Mouse (Mus musculus): ENCODE measurements around the gene Il1r2.

The Il1r2 gene

DNA sequence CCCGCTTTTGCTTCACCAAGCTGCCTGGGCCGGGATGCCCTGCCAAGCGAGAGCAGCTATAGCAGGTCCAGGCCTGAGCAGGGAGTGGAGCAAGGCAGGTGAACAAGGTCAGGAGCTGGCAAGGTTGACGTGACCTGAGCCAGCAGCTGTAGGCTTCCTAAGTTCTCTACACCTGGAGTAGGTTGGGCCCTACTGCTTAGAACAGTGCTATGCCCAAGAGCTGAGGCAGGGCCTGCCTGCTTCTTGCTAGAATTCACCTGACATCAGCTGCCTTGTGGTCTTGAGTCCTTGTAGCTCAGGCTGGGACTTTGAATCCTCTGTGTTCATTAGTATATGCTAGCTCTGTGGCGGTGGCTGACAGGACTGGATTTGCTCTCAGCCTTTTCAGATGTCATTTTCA is at the start of gene Il1r2:
Il1r2 (plus strand) TSS at position 301 of the 400 bp plus-strand sequence.
- DNase-seq (ENCODE audit: low read depth in 2 of 2, low spot score in 2 of 2), result no peak

DNA sequence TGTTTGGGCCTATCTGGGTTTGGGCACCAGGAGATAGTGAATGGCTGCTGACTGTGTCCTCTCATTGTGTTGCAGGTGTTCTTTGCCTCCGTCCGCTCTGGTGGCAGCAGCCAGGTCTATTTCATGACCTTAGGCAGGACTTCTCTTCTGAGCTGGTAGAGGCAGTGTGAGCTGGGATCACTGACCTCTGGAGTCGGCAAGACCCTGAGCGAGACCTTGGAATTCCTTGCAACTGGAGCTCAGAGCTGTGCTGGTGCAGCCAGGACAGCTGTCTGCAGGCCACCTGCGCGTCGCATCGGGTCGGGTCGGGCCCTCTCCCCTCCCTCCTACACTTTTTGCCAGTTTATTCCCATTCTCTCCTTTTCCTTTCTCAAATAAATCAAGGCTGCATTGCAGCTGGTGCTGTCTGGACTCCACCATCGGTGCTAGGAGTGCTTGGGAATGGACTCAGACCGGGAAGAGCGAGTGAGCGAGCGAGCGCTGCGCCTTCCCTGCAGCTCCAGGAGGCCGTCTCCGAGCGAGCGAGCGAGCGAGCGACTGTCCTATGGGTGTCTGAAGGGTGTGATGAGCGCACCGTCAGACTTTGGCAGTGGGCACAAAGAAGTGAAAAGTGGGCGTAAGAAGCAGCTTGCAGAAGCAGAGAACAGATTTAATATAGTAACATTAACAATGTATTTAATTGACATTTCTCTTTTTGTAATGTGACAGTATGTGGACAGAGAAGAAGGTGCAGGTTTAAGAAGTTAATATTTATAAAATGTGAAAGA is 49.1 kb upstream of the Il1r2 start:
- DNase-seq (ENCODE audit: low read depth in 2 of 2, low spot score in 2 of 2), result no peak

DNA sequence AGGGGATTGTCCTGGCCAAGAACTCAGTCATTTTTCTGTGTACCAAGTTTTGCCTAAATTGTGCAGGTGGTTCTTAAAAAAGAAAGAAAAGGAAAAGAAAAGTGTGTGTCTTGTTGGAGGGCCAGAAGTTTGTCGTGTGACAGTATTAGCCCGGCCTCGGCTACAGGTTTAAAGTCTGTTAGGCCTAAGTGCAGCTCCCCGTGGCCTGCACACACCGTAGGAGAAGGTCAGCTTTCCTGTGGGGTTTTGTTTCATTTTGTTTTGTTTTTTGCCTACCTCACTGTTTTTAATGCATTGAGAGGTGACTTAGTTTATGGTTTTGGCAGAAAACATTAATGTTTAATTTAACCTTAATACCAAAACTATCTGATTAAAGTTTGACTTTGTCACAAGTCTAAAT is 48.5 kb upstream of the Il1r2 start:
- DNase-seq (ENCODE audit: low read depth in 2 of 2, low spot score in 2 of 2), result no peak

DNA sequence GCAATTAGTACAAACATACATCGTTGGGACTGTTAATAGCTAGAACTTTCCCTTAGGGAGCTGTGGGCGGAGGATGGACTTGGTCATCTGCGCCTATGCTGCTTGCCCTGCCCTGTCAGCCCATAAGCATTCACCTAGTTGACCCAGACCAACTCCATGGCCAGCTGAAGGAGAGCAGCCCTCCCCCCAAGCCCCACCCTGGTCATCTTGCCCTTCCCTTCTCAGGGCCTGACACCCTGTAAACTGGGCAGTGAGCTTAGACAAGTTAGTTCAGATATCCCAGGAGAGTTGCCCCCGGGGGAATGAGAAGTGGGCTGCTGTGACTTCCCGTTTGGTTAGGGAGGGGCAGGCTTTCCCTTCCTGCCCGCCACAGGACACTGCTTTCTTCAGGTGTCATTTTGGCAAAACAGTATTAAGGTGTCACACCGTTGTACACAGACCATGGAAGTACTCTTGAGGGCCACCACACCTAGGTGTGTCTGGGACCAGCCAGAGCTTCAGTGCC is 46.7 kb upstream of the Il1r2 start:
- no peak for DNase-seq (ENCODE audit: low read depth in 2 of 2, low spot score in 2 of 2)

DNA sequence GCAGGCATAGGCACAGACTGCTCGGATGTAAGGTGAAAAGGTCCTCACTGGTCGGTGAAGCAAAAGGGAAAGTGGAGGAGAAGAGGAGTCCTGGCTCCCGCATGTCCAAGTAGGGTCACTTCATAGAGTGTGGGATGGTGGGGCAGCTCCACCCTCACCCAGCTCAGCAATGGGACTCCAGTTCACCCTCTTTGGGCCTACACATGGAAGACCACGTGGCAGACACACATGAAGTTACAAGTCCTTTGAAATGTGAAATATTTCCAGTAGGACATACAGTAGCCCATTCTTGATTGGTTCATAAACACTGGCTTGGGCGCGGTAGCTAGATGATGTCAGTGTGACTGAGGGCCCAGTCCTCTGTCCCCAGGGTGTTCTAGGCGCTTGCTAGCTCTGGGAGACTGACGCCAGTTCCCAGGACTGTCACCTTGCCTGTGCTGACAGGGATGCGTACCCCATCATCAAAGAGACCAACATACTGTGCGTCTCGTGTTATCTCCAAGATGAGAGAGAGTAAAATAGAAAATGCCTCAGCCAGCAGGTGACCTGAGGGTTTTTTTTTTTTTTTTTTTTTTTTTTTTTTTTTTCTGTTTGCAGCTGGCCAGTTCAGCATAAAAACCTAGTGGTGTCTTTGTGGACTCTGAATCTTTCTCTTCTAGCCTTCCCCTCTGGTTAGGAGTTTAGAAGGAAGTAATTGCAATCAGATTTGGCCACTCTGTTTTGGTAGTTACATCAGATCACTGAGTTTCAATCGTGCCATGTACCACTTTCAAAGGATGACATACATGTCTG is 45.5 kb upstream of the Il1r2 start:
- no peak for DNase-seq (ENCODE audit: low read depth in 2 of 2, low spot score in 2 of 2)

DNA sequence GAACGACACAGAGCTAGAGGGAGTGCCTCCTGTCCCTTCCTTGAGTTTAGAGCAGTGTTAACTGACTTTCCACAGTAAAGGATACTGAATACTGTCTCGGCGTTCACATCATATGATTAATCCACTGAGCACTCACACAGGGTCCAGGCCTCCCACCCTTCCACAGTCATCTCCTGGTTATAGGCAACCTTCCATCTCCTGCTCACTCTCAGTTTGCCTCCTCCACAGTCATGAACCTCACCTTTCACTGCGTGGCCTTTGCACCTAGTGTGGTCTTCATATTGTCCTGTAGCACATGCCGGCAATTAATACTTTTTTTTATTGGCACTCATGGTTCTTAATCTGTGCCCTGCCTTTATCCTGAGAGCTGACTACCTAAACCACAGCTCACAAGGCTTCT is 44.3 kb upstream of the Il1r2 start:
- no peak for DNase-seq (ENCODE audit: low read depth in 2 of 2, low spot score in 2 of 2)

DNA sequence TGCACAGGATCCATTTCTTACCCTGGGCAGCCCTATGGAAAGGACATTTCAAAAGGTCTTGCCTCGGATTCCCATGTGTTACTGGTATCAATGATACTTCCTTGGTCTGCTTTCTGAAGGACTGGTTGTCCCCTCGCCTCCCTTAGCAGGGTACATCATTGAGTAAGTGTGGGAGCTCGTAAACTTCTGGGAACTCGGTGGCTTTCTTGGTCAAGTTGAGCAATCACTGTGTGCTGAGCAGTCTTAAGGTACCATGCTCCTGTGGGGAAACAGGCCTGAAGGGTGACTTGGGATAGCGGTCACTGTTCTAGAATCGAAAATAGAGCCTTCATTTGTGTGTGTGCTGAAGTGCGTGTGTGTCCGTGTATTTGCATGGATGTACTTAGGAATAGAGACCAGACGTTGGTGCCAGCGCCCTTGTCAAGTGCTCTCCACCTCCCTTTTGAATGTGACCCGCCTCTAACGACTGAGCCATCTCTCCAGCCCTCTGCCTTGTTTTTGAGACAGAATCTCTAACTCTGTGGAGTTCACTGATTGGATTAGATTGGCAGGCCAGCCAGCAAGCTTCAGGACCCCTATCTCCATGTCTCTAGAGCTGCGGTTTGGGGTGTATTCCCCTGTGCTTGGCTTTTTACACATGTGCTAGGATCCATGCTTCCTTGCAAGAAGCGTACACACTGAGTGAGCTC is 43.4 kb upstream of the Il1r2 start:
- no peak for DNase-seq (ENCODE audit: low read depth in 2 of 2, low spot score in 2 of 2)

DNA sequence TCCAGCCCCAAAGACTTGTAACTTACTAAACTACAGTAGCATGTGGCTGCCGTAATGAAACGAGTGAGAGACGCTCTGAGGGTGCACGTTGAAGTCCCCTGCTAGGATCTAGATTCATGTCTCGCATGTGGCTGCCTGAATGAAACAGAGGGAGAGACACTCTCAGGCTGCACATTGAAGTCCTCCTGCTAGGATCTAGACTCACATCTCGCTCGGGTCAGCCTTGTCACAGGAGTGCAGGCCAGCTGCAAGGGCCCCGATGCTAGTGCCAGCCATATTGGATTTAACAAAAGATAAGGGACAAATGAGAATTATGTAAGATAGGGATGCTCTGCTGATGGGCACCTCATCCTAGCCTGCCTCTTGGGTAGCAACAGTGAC is 42.9 kb upstream of the Il1r2 start:
- no peak for DNase-seq (ENCODE audit: low read depth in 2 of 2, low spot score in 2 of 2)

DNA sequence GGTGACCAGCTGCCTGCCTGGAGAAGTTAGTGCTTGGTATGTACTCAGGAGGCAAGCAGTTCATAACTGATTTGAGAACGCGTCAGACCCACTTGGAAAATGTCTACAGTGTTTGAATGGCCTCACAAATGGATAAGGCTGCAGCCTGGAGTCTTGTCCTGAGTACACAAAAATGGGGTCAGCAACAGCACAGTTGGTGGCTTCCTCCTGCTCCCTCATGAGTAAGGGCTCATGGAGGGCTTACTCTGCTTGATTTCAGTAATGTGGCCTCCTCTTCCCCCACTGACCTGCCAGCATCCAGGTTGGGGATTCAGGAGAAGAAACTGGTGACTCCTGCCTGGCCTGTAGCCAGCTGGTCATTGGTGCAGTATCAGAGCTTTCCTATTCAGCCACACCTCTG is 42.3 kb upstream of the Il1r2 start:
- DNase-seq (ENCODE audit: low read depth in 2 of 2, low spot score in 2 of 2), result no peak

DNA sequence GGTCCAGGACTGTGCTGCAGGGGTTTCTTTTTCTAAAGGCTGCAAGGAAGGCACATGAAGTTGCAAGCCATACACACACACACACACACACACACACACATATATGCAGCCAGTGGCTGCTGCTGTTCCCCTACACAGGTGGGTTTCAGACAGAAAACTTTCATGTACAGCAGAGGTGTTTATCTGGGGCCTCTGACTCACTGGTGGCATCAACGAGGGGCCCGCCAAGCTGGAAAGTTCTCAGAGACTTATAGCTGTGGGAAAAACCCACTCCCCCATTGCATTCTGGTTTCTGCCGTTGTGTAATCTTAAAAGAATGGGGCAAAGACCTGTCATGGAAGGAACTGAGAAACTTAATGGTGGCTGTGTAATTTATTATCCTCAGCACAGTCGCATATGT is 40.6 kb upstream of the Il1r2 start:
- DNase-seq (ENCODE audit: low read depth in 2 of 2, low spot score in 2 of 2), result no peak

DNA sequence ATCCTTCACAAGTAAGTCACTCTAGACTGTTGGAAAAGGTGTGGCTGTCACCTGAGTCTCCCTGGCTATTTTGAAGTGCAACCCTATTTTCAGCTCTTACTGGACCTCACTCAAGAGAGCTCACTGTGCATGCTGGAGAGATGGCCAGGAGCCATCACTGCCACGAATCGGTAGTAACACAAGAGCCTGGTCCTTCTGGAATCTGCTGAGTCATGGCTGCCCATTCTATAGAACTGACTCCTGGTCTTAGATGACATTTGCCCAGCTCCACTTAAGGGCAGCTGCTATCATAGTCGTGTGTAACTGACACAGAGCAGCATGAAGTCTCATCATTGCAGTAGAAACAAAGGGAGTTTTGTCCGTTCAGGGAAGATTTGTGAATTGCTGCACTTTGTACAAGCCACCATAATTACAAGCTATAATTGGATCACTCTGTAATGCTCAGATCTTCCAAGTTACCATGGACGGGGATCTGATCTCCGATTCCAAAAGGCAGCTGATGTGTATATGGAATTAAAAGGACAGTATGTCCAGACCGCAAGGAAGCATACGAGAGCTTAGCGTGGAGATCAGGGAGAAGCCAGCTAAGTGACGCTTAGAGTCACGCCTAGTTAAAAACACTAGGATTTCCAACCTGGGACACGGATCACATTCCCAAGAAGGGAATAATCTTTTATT is 40.0 kb upstream of the Il1r2 start:
- DNase-seq (ENCODE audit: low read depth in 2 of 2, low spot score in 2 of 2), result no peak

DNA sequence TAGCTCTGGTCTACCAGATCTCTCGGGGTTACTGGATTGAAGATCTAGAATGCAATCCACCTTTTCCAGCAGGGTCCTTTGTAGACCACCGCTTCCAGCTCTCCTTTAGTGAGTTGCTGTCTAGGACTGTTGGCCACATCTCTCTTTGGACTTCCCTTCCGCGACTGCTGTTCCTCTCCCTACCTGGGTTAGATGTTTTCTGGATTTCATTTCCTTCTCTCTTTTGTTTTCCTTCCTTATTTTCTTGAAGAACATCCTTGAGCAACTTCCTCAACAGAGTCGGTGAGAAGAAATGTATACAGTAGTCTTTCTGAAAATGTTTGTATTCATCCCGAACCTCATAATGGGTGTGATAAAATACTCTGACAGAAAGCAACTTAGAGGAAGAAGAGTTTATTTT is 36.0 kb upstream of the Il1r2 start:
- no peak for DNase-seq (ENCODE audit: low read depth in 2 of 2, low spot score in 2 of 2)

DNA sequence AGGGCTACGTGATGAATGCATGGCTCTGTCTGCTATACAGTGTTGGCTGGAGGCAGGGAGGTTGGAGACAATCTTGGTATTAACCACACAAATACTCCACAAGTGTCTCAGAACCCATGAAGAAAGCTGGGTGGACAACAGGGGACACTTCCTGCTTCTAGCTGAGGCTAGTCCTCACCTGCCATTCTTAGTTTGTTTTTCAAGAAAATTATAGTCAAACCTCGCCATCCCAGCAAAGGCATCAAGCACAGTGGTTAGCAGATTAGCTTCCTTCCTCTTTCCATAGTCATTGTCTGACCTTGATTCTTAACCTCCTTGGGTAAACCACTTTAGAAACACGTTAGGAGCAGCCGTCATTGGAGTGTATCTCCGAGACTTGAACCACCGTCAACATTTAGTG is 28.2 kb upstream of the Il1r2 start:
- DNase-seq (ENCODE audit: low read depth in 2 of 2, low spot score in 2 of 2), result no peak

DNA sequence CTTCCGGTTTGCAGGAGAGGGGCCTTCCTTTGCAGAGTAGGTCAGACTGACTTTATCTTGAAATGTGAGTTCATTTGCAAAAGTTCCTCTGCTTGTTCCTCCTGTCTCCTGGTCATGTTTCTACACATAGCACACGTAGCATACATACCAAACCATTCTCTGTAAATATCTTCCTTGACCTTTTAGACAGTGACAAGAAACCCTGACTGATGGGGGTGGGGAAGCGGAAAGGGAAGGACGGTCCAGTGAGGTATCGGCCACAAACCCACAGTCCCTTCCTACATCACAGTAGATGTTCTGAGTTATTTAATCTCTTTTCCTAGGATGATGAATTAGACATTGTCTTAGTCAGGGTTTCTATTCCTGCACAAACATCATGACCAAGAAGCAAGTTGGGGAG is 27.3 kb upstream of the Il1r2 start:
- no peak for DNase-seq (ENCODE audit: low read depth in 2 of 2, low spot score in 2 of 2)

DNA sequence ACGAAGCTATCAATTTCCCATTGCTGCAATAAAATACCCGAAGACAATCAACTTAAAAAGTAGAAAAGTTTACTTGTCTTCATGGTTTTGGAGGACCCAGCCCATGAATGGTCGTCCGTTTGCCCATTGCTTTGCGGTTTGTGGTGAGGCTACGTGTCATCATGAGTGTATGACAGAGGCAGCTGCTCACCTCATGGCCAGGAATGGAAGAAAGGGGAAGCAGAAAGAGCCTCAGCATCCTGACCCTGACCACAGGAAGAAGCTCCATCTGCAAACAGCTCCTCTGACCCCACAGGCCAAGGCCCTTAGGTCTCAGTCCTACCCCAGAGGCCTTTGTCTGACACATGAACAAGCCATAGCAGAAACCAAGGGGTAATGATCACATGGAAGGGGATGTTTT is 22.7 kb upstream of the Il1r2 start:
- DNase-seq (ENCODE audit: low read depth in 2 of 2, low spot score in 2 of 2), result no peak

DNA sequence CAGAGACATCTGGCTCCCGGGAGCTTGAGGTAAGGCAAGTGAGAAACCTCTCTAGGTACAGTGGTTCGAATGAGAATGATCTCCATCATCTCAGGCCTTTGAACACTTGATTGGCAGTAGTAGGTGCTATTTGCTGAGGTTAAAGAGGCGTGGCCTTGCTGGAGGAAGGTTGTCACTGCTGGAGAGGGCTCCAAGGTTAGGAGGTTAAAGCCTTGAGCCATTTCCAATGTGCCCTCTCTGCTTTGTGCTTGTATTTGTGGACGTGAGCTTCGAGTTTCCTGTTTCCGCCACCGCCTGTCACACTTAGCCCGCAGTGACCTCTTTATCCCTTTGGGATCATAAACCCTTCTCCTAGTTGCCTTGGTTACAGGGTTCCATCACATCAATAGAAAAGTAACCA is 21.7 kb upstream of the Il1r2 start:
- DNase-seq (ENCODE audit: low read depth in 2 of 2, low spot score in 2 of 2), result no peak

DNA sequence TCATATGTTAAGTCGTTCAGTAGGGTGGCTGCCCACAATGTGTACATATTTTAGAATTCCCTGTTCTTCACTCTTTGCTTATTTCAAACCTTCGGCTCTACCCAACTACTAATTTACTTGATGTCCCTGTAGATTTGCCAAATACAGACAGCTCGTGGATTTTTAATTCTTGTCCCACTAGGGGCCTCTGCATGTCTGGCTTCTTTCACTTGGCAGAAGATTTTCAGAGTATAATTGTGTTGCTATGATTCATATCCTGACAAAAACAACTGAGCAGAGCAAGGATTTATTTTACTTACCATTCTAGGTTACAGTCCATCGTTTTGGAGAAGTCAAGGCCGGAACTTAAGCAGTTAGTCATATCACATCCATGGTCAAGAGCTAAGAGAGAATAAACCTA is 20.8 kb upstream of the Il1r2 start:
- no peak for DNase-seq (ENCODE audit: low read depth in 2 of 2, low spot score in 2 of 2)

DNA sequence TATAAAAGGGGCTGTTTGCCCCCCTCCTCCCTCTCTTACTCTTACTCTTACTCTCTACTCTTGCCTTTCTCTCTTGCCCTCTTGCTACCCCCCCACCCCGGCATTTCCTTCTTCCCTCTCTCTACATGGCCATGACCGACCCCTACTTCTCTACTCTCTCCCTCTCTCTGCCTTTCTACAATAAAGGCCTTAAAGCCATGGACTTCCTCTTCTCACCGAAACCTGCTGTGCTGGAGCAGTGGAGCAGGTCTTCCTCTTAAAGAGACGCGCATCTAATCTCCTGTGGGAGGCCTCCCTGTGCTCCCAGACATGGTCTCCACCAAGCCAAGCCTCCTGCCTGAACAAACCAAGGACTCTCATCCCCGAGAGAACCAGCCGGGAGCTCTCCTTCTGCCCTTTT is 18.8 kb upstream of the Il1r2 start:
- DNase-seq (ENCODE audit: low read depth in 2 of 2, low spot score in 2 of 2), result no peak

DNA sequence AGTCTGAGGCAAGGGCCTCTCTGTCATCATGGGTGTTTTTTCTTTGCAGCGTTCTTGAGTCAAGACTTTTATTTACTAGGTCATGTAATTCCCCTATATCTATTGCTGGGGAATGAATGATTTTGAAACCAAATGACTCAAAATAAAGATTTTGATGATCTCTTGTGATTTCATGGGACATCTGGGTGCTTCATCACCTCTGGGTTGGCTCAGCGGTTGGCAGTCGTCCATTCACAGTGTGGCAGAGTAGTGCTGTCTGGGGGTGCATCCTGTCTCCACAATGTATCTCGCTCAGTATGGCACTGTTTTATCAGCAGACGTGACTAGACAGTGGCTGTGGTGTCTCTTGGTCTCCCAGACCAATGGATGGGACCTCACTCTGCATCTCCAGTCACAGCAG is 17.9 kb upstream of the Il1r2 start:
- no peak for DNase-seq (ENCODE audit: low read depth in 2 of 2, low spot score in 2 of 2)

DNA sequence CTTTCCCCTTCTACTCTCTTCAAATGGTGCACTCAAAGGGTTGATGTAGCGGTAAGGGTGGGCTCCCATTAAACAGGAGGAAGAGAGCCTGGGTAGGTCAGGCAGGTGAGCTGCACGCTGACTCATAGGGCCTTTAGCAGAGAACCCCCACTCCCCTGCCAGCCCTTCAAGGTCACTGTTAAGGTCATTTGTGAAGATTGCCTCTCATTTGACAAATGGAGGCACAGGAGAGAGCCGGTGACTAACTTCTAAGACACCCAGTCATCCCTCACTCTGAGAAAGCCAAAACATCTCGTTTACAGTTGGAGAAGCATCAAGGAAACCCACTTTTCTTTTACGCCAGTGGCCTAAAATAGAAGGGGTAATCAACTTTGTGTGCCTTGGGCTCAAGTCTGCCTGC is 16.5 kb upstream of the Il1r2 start:
- no peak for DNase-seq (ENCODE audit: low read depth in 2 of 2, low spot score in 2 of 2)

DNA sequence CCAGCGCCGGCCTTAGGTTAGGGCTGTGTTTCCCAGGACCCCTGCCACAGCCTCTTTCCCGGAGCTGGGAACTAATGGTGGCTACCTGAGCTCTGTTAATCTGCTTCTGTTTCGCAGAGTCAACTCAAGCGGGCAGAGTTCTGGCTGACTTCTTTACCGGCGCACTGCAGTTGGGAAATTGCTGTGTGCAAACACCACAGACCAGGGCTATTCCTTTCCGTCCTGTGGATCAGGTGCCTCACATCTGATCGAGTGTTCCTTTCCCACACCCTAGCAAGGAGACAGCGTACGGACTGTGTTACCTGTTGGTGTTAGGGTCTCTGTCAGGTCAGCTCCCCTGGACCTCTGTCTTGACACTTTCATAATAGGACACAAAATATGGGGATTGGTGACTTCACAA is 15.9 kb upstream of the Il1r2 start:
- no peak for DNase-seq (ENCODE audit: low read depth in 2 of 2, low spot score in 2 of 2)
